Mouse (Mus musculus): Measurements from ENCODE around the gene Gtdc1. TPM values are rescaled to one million over a fixed set of nuclear protein-coding genes. Genes with fewer than 3 reads are reported as not detected.

Gtdc1 gene
- total and polyA plus RNA-seq, 3 experiments, result 1.7 to 47.1 (median 28.7) TPM

- no peaks in the 10 kb centered on the region for H3K36me3 ChIP-seq (replicated peaks)
- peaks cover 5% of the 10 kb centered on the region; the same call in 1 of the 2 replicates for H3K27me3 ChIP-seq (ENCODE audit: insufficient read depth, low read length)
- no peak overlapping the region for H3K4me3 ChIP-seq (ENCODE audit: low read depth, low read length)
- no peaks in the 10 kb centered on the region for H3K4me1 ChIP-seq (ENCODE audit: insufficient read depth, low read depth, low read length)
- TF ChIP-seq GATA1 (IDR thresholded peaks at IDR 0.05; ENCODE audit: borderline replicate concordance, low read length), result no peak
- no peak for TF ChIP-seq GATA2 (IDR thresholded peaks at IDR 0.05; ENCODE audit: borderline replicate concordance, low read depth, low read length)
- no peak for TF ChIP-seq POLR2AphosphoS5 (IDR thresholded peaks at IDR 0.05; ENCODE audit: insufficient replicate concordance, low read depth, low read length)
- no peak for TF ChIP-seq CTCF (IDR thresholded peaks at IDR 0.05; ENCODE audit: low read depth, low read length)
- no peak for TF ChIP-seq TAL1 (conservative IDR thresholded peaks at IDR 0.05; ENCODE audit: low read depth, low read length)
- no peak for DNase-seq (ENCODE audit: low spot score)
- no peaks in the 10 kb centered on the region for H3K9me3 ChIP-seq (replicated peaks)
- ATAC-seq (ENCODE audit: extremely low read depth, insufficient number of reproducible peaks, low FRiP score, poor library complexity, severe bottlenecking), result no peak
These were observed 392.3 kb downstream of the Gtdc1 start for GRCm38 (mm10) chr2:44535136-44535675.

- no peak for ATAC-seq (ENCODE audit: extremely low read depth, insufficient number of reproducible peaks, low FRiP score, poor library complexity, severe bottlenecking)
- no peak for DNase-seq (ENCODE audit: low spot score)
- TF ChIP-seq GATA1 (IDR thresholded peaks at IDR 0.05; ENCODE audit: borderline replicate concordance, low read length), result no peak
- TF ChIP-seq GATA2 (IDR thresholded peaks at IDR 0.05; ENCODE audit: borderline replicate concordance, low read depth, low read length), result no peak
- Histone ChIP-seq H3K4me3 (ENCODE audit: low read depth, low read length) (no peak overlapping the region), H3K27me3 (ENCODE audit: insufficient read depth, low read length) (no peaks in the 10 kb centered on the region), H3K36me3 (replicated peaks) (no peaks in the 10 kb centered on the region), H3K9me3 (replicated peaks) (no peaks in the 10 kb centered on the region), H3K4me1 (ENCODE audit: insufficient read depth, low read depth, low read length) (no peaks in the 10 kb centered on the region)
These were observed 401.1 kb downstream of the Gtdc1 start for GRCm38 (mm10) chr2:44526110-44527032.

GRCm38 (mm10) chr2:44525187-44525919, 402.1 kb downstream of the Gtdc1 start:
- Histone ChIP-seq H3K27me3 (ENCODE audit: insufficient read depth, low read length) (no peaks in the 10 kb centered on the region), H3K4me1 (ENCODE audit: insufficient read depth, low read depth, low read length) (no peaks in the 10 kb centered on the region), H3K4me3 (ENCODE audit: low read depth, low read length) (no peak overlapping the region), H3K36me3 (replicated peaks) (no peaks in the 10 kb centered on the region), H3K9me3 (replicated peaks) (no peaks in the 10 kb centered on the region)
- ATAC-seq (ENCODE audit: extremely low read depth, insufficient number of reproducible peaks, low FRiP score, poor library complexity, severe bottlenecking) (no peak), DNase-seq (ENCODE audit: low spot score) (no peak)
- no peak for TF ChIP-seq TAL1 (conservative IDR thresholded peaks at IDR 0.05; ENCODE audit: low read depth, low read length)
- TF ChIP-seq GATA2 (IDR thresholded peaks at IDR 0.05; ENCODE audit: borderline replicate concordance, low read depth, low read length), result no peak
- no peak for TF ChIP-seq GATA1 (IDR thresholded peaks at IDR 0.05; ENCODE audit: borderline replicate concordance, low read length)
- no peak for TF ChIP-seq POLR2AphosphoS5 (IDR thresholded peaks at IDR 0.05; ENCODE audit: insufficient replicate concordance, low read depth, low read length)
- TF ChIP-seq CTCF (IDR thresholded peaks at IDR 0.05; ENCODE audit: low read depth, low read length), result no peak

- no peak for ATAC-seq (ENCODE audit: extremely low read depth, insufficient number of reproducible peaks, low FRiP score, poor library complexity, severe bottlenecking)
- TF ChIP-seq GATA2 (IDR thresholded peaks at IDR 0.05; ENCODE audit: borderline replicate concordance, low read depth, low read length), result no peak
- TF ChIP-seq CTCF (IDR thresholded peaks at IDR 0.05; ENCODE audit: low read depth, low read length), result no peak
- TF ChIP-seq GATA1 (IDR thresholded peaks at IDR 0.05; ENCODE audit: borderline replicate concordance, low read length), result no peak
- TF ChIP-seq POLR2AphosphoS5 (IDR thresholded peaks at IDR 0.05; ENCODE audit: insufficient replicate concordance, low read depth, low read length), result no peak
These were observed 408.2 kb downstream of the Gtdc1 start for GRCm38 (mm10) chr2:44519236-44519635.

GRCm38 (mm10) chr2:44518085-44518484, 409.4 kb downstream of the Gtdc1 start:
- no peak for DNase-seq (ENCODE audit: low spot score)
- no peak overlapping the region for H3K4me3 ChIP-seq (ENCODE audit: low read depth, low read length)
- no peaks in the 10 kb centered on the region for H3K9me3 ChIP-seq (replicated peaks)
- TF ChIP-seq CTCF (IDR thresholded peaks at IDR 0.05; ENCODE audit: low read depth, low read length) (no peak), TAL1 (conservative IDR thresholded peaks at IDR 0.05; ENCODE audit: low read depth, low read length) (no peak), GATA1 (IDR thresholded peaks at IDR 0.05; ENCODE audit: borderline replicate concordance, low read length) (no peak), GATA2 (IDR thresholded peaks at IDR 0.05; ENCODE audit: borderline replicate concordance, low read depth, low read length) (no peak), POLR2AphosphoS5 (IDR thresholded peaks at IDR 0.05; ENCODE audit: insufficient replicate concordance, low read depth, low read length) (no peak)
- no peaks in the 10 kb centered on the region for H3K4me1 ChIP-seq (ENCODE audit: insufficient read depth, low read depth, low read length)
- no peaks in the 10 kb centered on the region for H3K36me3 ChIP-seq (replicated peaks)
- no peaks in the 10 kb centered on the region for H3K27me3 ChIP-seq (ENCODE audit: insufficient read depth, low read length)
- ATAC-seq (ENCODE audit: extremely low read depth, insufficient number of reproducible peaks, low FRiP score, poor library complexity, severe bottlenecking), result no peak

More at GRCm38 (mm10) chr2:44519236-44519635, 408.2 kb downstream of the Gtdc1 start:
- no peaks in the 10 kb centered on the region for H3K9me3 ChIP-seq (replicated peaks)
- H3K4me3 ChIP-seq (ENCODE audit: low read depth, low read length), result no peak overlapping the region
- no peak for DNase-seq (ENCODE audit: low spot score)
- H3K36me3 ChIP-seq (replicated peaks), result no peaks in the 10 kb centered on the region
- no peaks in the 10 kb centered on the region for H3K27me3 ChIP-seq (ENCODE audit: insufficient read depth, low read length)
- H3K4me1 ChIP-seq (ENCODE audit: insufficient read depth, low read depth, low read length), result no peaks in the 10 kb centered on the region

Other genes starting within 250 kb of the Gtdc1 start
- 185 and 216 TPM in 2 replicates for gene Zeb2, start 189.7 kb upstream of the Gtdc1 start, total RNA-seq (2014; fragmentation: Nextera tagmentation)
- gene Zeb2, start 189.7 kb upstream of the Gtdc1 start, total RNA-seq (2017), result 65.6 and 79.0 TPM in 2 replicates
- 4.8 and 5.6 TPM in 2 replicates for gene Zeb2, start 189.7 kb upstream of the Gtdc1 start, polyA plus RNA-seq (2012)

All from G1E (cell line).